Mouse (Mus musculus) C2C12 (cell line): ENCODE measurements around the gene Hc.

Source experiments
- CEBPB ChIP-seq: IDR thresholded peaks from one replicate; pipeline ENCODE4 v1.6.1; 2011; ENCODE audit warnings: low read depth, mild to moderate bottlenecking, control low read depth, moderate library complexity
- CTCF ChIP-seq: IDR thresholded peaks from one replicate; pipeline ENCODE4 v1.5.1; 2011; ENCODE audit not compliant: control insufficient read depth, insufficient read depth, insufficient read length
- MAX ChIP-seq: IDR thresholded peaks from one replicate; pipeline ENCODE4 v1.6.1; 2011; ENCODE audit warnings: mild to moderate bottlenecking, control low read depth
- USF1 ChIP-seq: IDR thresholded peaks from one replicate; pipeline ENCODE4 v1.6.1; 2011; ENCODE audit warnings: low read depth, mild to moderate bottlenecking, control low read depth, moderate library complexity

DNA sequence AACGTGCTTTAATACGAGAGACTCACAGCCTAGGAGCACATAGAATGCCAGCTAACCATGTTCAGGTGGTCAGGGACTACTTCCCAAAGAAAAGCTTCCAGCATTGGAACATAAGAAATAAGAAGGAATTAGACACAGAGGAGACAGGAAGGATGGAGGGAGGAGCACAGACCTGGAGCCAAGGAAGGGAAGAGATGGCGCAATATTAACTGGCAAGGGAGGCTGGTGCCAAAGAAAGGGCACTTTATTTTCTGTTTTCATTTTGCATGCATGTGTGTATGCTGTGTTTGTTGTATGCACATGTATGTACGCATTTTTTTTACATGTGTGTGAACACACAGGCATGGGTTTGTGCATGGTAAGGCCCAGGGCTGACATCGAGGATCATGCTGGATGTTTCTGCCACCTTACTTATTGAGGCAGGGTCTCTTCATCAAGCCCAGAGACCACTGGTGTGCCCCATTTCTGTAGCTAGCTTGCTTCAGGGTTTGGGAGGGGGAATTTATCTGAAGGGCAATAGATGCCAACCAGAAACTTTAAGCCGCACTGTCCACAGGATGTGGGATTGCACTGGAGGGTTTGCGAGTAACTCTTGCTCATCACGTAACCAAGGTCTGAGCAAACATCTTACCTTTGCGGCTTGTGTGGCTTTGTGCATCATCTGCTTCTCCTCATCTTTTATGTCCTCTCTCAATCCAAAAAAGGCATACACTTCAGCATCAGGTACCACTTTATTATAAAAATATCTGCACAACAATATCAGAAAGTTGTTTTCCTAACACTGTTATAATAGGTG lies 22.5 kb downstream of the Hc start:
- TF ChIP-seq CTCF, result no peak
- TF ChIP-seq CEBPB, result peak; percentile 76
- no peak for TF ChIP-seq MAX
- TF ChIP-seq USF1, result no peak
